Mouse (Mus musculus): ENCODE measurements around the gene Jup.

GRCm38 (mm10) chr11:100382682-100383081 is 14.9 kb downstream of the Jup start:
- no peak for TF ChIP-seq EP300 (IDR thresholded peaks at IDR 0.05; ENCODE audit: low read depth)
- no peak for TF ChIP-seq CTCF (IDR thresholded peaks at IDR 0.05; ENCODE audit: low read depth)
